Mouse (Mus musculus) intestine, postnatal 0 days (tissue): Measurements from ENCODE around the gene Fmo2. TPM values are rescaled to one million over a fixed set of nuclear protein-coding genes. Genes with fewer than 3 reads are reported as not detected.

ENCODE experiments used
- ATAC-seq: fragments of 200-750 bp; cut with Nextera tagmentation; 2 replicates; pipeline ENCODE4 v1.8.0; 2017; ENCODE audit warnings: mild to moderate bottlenecking, moderate TSS enrichment, moderate library complexity
- H3K27ac ChIP-seq: fragments of 300-500 bp; sonication (generic); 2 replicates; pipeline ENCODE4 v1.5.1; 2014; ENCODE audit warnings: mild to moderate bottlenecking, low read depth, low read length, moderate library complexity
- H3K27me3 ChIP-seq: fragments of 300-500 bp; sonication (generic); replicated peaks from 2 replicates; pipeline ENCODE4 v1.6.1; 2014; ENCODE audit warnings: low read length, mixed read lengths; ENCODE audit not compliant: control insufficient read depth, insufficient read depth
- H3K36me3 ChIP-seq: fragments of 300-500 bp; sonication (generic); 2 replicates; pipeline ENCODE4 v1.6.1; 2014; ENCODE audit warnings: mild to moderate bottlenecking, moderate library complexity; ENCODE audit not compliant: control insufficient read depth, insufficient read depth
- H3K4me1 ChIP-seq: fragments of 300-500 bp; sonication (generic); replicated peaks from 2 replicates; pipeline ENCODE4 v1.6.1; 2014; ENCODE audit warnings: antibody characterized with exemption, low read length, mixed read lengths; ENCODE audit not compliant: control insufficient read depth, insufficient read depth
- H3K4me2 ChIP-seq: fragments of 300-500 bp; sonication (generic); replicated peaks from 2 replicates; pipeline ENCODE4 v1.6.1; 2014; ENCODE audit warnings: low read depth, mild to moderate bottlenecking, moderate library complexity
- H3K4me3 ChIP-seq: fragments of 300-500 bp; sonication (generic); 2 replicates; pipeline ENCODE4 v1.5.1; 2014; ENCODE audit warnings: low read depth, low read length
- H3K9ac ChIP-seq: fragments of 300-500 bp; sonication (generic); 2 replicates; pipeline ENCODE4 v1.6.1; 2014; ENCODE audit warnings: mild to moderate bottlenecking, low read depth, low read length
- H3K9me3 ChIP-seq: fragments of 300-500 bp; sonication (generic); 2 replicates; pipeline ENCODE4 v1.6.1; 2016; ENCODE audit warnings: mixed run types; ENCODE audit not compliant: control insufficient read depth
- CTCF ChIP-seq: sonication (generic); IDR thresholded peaks from 2 replicates; pipeline ENCODE4 v1.5.1; 2016; ENCODE audit warnings: low read depth, mild to moderate bottlenecking, control low read depth, antibody characterized with exemption, moderate library complexity
- WGBS: fragments of 180-500 bp; shearing (Covaris S2); extraction: QIAGEN DNeasy Blood & Tissue Kit; methylation state at CpG from one replicate; pipeline ENCODE4 v1.1.7; 2014; 5-methylcytosine and 5-hydroxymethylcytosine counted together
- polyA plus RNA-seq: library from polyadenylated mRNA; unstranded; fragments of >200 nt; fragmentation: Nextera tagmentation; extraction: Ambion mirVana; gene quantifications from 2 replicates; pipeline ENCODE4 v1.2.1, GENCODE M21; 2015

The Fmo2 gene
- polyA plus RNA-seq, 1 experiment from 2014 or later: 4.4 TPM

DNA sequence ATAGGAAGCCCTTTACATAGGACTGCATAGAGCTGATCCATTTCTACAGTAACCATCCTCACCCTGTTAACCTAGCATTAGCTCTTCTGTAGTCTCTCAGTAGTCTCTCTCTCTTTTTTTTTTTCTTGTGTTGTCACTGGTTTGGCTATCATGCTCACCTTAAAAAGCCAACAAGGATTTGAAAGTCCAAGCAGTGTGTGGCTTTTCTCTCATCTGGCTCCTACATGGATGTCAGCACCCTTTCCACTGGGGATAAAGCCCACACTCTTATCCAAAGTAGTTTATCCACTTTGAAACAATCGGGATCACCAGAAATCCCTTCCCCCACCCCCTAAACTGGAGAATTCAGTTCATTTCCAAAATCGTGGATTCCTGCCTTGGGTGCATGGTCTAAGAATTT is 32.1 kb upstream of the Fmo2 start:
- Histone ChIP-seq H3K27ac (no peak overlapping the region), H3K9ac (no peak overlapping the region), H3K9me3 (no peaks in the 10 kb centered on the region), H3K27me3 (no peaks in the 10 kb centered on the region), H3K4me2 (no peak overlapping the region), H3K36me3 (no peaks in the 10 kb centered on the region), H3K4me3 (no peak overlapping the region), H3K4me1 (no peaks in the 10 kb centered on the region)
- 66% methylated on average over 2 of the region's 2 CpGs for WGBS
- no peak for ATAC-seq
- no peak for TF ChIP-seq CTCF

DNA sequence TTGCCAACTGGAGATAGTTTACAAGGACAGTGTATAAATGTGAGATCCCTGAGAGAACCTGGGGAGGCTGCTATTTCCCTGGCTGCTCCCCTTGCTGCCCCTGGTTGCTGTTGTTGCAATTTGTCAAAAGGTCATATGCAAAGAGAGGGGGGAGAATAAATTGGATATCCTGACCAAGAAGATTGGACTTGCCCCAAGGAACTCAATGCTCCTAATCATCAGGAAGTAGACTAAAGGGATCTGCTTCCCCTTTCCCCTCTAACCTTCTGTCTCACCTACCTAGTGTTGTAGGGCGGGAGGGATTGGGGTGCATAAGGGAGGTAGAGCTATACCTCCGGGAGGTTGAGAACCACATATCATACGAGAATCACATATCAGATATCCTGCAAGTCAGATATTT is 30.6 kb upstream of the Fmo2 start:
- no peak for TF ChIP-seq CTCF
- no peaks in the 10 kb centered on the region for H3K36me3 ChIP-seq
- no peak overlapping the region for H3K9ac ChIP-seq
- H3K4me3 ChIP-seq: no peak overlapping the region
- no peak for ATAC-seq
- no peak overlapping the region for H3K4me2 ChIP-seq
- whole genome bisulfite sequencing: 62% methylated on average over 3 of the region's 3 CpGs
- no peak overlapping the region for H3K27ac ChIP-seq
- no peaks in the 10 kb centered on the region for H3K9me3 ChIP-seq
- H3K4me1 ChIP-seq: no peaks in the 10 kb centered on the region
- H3K27me3 ChIP-seq: no peaks in the 10 kb centered on the region

DNA sequence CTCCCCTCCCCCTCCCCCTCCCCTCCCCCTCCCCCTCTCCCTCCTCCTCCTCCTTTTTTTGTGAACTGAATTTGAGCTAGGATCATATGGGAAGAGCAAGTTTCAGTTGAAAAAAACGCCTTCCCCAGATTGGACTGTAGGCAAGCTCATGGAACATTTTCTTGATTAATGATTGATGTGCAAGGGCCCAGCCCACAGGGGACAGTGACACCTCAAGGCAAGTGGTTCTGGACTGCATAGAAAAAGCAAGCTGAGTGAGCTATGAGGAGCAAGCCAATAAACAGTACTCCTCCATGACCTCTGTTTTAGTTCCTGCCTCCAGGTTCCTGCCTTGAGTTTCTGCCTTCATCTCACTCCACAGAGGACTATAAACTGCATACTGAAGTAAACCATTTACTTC is 26.6 kb upstream of the Fmo2 start:
- Histone ChIP-seq H3K9me3 (no peaks in the 10 kb centered on the region), H3K9ac (no peak overlapping the region), H3K27me3 (no peaks in the 10 kb centered on the region), H3K4me1 (no peaks in the 10 kb centered on the region), H3K4me2 (no peak overlapping the region), H3K27ac (no peak overlapping the region), H3K36me3 (no peaks in the 10 kb centered on the region), H3K4me3 (no peak overlapping the region)
- ATAC-seq: no peak
- 53% methylated on average over 1 of the region's 1 CpGs for WGBS
- no peak for TF ChIP-seq CTCF

DNA sequence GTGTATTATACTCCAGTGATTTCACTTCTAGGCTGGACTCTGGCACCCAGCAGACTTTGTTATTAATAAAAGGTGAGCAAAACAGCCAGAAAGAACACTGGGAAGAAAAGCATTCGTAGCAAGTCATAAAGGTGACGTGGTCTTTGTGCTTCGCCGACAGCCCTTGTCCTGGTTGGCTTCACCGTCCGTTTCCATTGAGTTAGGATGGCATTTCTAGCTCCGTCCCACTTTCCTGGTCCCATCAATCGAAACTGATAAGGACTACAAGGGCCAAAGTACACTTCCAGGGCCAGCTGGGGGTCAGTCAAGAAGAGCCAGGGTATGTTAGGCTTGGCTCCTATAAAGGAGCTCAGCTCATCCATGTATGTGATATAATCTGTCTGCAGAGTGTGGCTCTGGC is 18.1 kb upstream of the Fmo2 start:
- H3K9ac ChIP-seq: no peak overlapping the region
- no peak for TF ChIP-seq CTCF
- 60% methylated on average over 8 of the region's 8 CpGs for WGBS
- peak; percentile 71 for ATAC-seq
- no peaks in the 10 kb centered on the region for H3K36me3 ChIP-seq
- no peak overlapping the region for H3K27ac ChIP-seq
- H3K9me3 ChIP-seq: no peaks in the 10 kb centered on the region
- no peak overlapping the region for H3K4me3 ChIP-seq
- H3K27me3 ChIP-seq: no peaks in the 10 kb centered on the region
- no peaks in the 10 kb centered on the region for H3K4me1 ChIP-seq
- no peak overlapping the region for H3K4me2 ChIP-seq

DNA sequence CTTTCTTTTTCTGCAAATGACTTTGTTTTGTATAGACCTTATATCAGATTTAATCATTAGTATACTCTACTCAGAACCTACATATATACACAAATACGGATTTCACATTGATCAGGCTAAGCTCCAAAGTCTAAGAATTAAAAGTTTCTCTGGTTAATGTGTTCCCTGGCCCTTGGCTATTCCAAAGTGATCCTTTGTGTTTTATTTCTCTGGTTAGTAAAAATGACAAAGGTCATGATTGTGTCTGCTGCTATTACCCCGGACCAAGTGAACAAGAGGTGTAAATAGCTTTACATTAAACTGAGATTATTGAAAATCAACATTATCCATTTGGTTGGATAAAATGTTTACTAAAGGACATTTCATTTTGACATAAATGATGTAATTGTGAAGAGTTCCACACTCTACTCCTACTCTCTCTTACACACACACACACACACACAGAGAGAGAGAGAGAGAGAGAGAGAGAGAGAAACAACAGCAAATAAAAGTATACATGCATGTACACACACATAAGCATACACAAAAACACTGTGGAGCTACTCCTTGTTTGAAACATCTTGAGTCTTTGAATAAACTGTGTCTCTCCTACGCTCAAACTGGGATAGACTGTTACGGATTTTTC is 16.5 kb upstream of the Fmo2 start:
- no peak overlapping the region for H3K9ac ChIP-seq
- H3K4me3 ChIP-seq: no peak overlapping the region
- TF ChIP-seq CTCF: no peak
- no peaks in the 10 kb centered on the region for H3K36me3 ChIP-seq
- H3K4me2 ChIP-seq: no peak overlapping the region
- no peaks in the 10 kb centered on the region for H3K27me3 ChIP-seq
- H3K9me3 ChIP-seq: no peaks in the 10 kb centered on the region
- no peaks in the 10 kb centered on the region for H3K4me1 ChIP-seq
- no peak overlapping the region for H3K27ac ChIP-seq
- WGBS: 70% methylated on average over 4 of the region's 4 CpGs
- ATAC-seq: no peak

DNA sequence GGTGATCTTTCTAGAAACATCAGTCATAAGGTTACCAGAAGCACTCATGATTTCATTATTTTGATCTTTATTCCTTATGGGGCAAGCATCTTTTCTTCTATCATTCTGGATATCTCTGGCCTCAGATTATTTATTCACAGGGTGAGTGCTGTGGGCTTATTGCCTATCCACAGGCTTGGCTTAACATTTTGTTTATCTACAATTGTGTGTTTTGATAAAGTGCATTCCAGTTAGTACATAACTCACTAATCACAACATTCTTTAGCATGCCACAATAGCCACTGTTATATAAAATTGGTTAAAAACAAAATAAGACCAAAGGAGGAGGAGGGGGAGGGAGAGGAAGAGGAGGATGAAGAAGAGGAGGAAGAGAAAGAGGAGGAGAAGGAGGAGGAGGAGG is 13.6 kb upstream of the Fmo2 start:
- no peak overlapping the region for H3K4me2 ChIP-seq
- no peak for ATAC-seq
- TF ChIP-seq CTCF: no peak
- H3K27me3 ChIP-seq: no peaks in the 10 kb centered on the region
- no peak overlapping the region for H3K4me3 ChIP-seq
- no peak overlapping the region for H3K9ac ChIP-seq
- no peaks in the 10 kb centered on the region for H3K9me3 ChIP-seq
- H3K36me3 ChIP-seq: no peaks in the 10 kb centered on the region
- no peaks in the 10 kb centered on the region for H3K4me1 ChIP-seq
- no peak overlapping the region for H3K27ac ChIP-seq

DNA sequence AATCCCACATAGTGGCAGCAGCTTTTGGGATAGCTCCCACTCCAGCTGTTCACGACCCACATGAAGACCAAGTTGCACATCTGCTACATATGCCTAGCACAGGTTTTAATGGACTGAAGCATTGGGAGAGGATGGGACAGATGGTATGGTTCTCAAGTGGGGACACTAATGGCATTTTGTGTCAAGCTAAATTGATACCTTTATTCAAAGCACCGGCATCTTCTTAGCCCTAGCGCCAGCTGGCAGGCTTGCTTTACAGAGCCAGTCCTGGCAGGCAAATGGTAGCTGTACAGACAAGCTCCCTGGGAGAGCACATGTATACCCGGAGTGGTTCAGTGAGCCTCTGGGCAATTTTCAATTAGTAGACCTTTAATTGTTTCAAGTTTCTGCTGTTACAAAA is 3.4 kb upstream of the Fmo2 start:
- Histone ChIP-seq H3K4me2 (no peak overlapping the region), H3K9me3 (no peaks in the 10 kb centered on the region), H3K27ac (no peak overlapping the region), H3K4me1 (no peaks in the 10 kb centered on the region), H3K4me3 (no peak overlapping the region), H3K27me3 (no peaks in the 10 kb centered on the region), H3K9ac (no peak overlapping the region), H3K36me3 (no peaks in the 10 kb centered on the region)
- WGBS: 85% methylated on average over 4 of the region's 4 CpGs
- TF ChIP-seq CTCF: no peak
- ATAC-seq: no peak
